Mouse (Mus musculus) gonadal fat pad, adult 2 months (tissue): Measurements from ENCODE around the gene Cyb5b. TPM values are rescaled to one million over a fixed set of nuclear protein-coding genes. Genes with fewer than 3 reads are reported as not detected.

Source experiments
- DNase-seq: peaks from one replicate; pipeline ENCODE4 v3.0.0-alpha.2; 2012; ENCODE audit warnings: low read depth
- polyA plus RNA-seq: library from polyadenylated mRNA; depleted of rRNA; stranded (reverse); fragments of >200 nt; gene quantifications from 2 replicates; pipeline ENCODE4 v1.2.3, GENCODE M21; 2012; rRNA removed

Gene Cyb5b
- polyA plus RNA-seq, 1 experiment: 287 TPM

DNA sequence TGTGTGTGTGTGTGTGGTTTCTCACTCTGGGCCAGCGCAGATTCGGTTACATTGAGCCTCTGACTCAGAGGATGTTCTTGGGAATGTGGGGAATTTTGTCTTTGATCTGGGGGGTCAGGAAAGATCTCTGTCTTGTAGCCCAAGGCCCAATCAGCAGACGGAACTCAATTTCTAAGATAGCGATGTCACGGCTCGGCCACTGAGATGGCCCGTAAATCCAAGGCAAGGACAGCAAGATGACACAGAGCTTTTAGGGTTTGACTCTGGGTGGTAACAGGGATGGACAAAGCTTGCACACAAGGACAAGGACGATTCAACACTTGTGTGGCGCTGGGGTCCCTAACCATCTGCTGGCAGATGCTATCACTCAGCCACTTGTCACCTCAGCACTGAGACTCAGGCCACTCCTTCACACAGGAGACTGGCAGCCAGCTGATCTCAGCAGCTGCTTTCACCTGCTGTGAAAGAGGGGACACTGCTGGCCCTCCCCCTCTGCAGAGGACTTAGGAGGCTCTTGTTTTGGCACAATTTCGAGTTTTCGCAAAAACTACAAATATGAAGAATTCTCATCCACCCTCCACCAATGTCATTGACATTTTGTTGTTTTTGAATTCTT lies 76.7 kb downstream of the Cyb5b start:
- no peak for DNase-seq

DNA sequence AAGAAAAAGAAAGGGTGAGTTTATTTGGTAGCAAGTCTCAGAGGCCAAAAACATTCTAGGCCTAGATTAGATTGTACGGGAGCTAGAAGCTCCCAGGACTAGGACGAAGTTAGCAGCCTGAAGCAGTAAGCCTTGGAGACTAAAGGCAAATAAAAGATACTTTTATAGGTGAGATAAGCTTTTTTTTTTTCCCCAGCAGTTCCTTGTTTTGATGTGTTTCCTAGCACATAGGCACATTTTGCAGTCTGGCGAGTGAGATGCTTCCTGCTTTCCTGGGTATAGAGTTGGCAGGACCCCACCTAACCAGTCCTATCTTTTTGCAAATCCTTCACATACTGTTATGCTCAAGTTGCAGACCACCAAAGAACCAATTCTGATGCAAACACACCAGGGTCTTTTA lies 82.8 kb downstream of the Cyb5b start:
- DNase-seq: no peak

DNA sequence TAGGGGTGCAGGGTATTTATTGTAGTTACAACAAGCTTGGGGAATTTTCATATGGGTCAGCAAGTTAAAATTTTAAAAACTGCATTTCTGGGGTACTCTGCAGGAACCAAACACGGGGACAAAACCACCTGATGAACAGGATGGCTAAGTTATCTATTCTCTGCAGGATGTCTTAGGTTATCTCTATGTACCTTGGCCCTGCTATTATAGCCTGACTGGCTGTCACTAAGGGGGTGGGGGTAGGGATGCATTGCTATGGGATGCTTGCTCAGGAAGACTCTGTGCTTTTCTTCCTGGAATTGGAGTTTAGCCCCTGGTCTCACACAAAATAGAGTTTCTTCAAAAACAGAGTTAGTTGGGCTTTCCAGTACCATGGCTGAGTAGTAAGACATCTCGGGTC lies 83.3 kb downstream of the Cyb5b start:
- no peak for DNase-seq

Other genes starting within 250 kb of the Cyb5b start
- 8.4 and 8.9 TPM in 2 replicates for gene Sntb2, start 214.9 kb upstream of the Cyb5b start, polyA plus RNA-seq
- gene Vps4a, start 119.4 kb upstream of the Cyb5b start, polyA plus RNA-seq: 24.2 and 28.1 TPM in 2 replicates
- 22.6 and 25.4 TPM in 2 replicates for gene Pdf, start 102.0 kb upstream of the Cyb5b start, polyA plus RNA-seq
- gene Cog8, start 94.0 kb upstream of the Cyb5b start, polyA plus RNA-seq: 41.3 and 52.7 TPM in 2 replicates
- gene Nip7, start 93.8 kb upstream of the Cyb5b start, polyA plus RNA-seq: 18.1 and 23.7 TPM in 2 replicates
- 102 and 122 TPM in 2 replicates for gene Tmed6, start 85.0 kb upstream of the Cyb5b start, polyA plus RNA-seq
- gene Terf2, start 54.1 kb upstream of the Cyb5b start, polyA plus RNA-seq: 10.7 and 11.7 TPM in 2 replicates
- 23.6 and 29.1 TPM in 2 replicates for gene Nfat5, start 142.8 kb downstream of the Cyb5b start, polyA plus RNA-seq